Mouse (Mus musculus): ENCODE measurements around the gene Slc39a10. TPM values are rescaled to one million over a fixed set of nuclear protein-coding genes. Genes with fewer than 3 reads are reported as not detected.
"Not testable (repeated sequence)": the region's sequence is repeated elsewhere in the genome, so short reads cannot be mapped to it uniquely, and the experiment has no call there.

The Slc39a10 gene
- total RNA-seq, 2 experiments from 2014 or later, result 98.9 to 109 TPM

DNA sequence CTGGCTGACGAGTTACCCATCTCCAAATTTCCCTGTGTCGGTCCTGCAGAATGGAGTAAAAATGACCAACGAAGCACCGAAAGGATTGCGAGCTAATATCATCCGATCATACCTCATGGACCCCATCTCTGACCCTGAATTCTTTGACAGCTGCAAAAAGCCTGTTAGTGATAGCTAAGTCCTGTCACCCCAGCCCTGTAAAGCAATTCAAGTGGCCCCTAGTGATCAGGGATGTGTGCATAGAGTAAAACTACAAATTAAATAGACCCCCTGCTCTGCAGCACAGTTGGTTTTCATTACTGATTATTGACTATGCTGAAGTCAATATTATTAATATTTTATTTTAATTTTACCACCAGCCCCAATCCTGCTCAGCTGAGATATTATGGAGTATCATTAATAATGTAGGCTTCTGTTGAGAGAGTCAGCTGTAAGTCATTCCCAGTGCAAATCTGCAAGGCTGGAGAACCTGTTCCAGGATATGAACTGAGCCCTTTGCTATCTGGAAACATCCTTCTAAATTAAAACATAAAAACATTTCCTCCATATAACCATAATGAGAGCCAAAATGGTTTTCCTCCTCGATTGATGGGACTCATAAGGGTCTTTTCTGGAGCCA, 122.5 kb downstream of the Slc39a10 start:
- not testable (repeated sequence) for DNase-seq

DNA sequence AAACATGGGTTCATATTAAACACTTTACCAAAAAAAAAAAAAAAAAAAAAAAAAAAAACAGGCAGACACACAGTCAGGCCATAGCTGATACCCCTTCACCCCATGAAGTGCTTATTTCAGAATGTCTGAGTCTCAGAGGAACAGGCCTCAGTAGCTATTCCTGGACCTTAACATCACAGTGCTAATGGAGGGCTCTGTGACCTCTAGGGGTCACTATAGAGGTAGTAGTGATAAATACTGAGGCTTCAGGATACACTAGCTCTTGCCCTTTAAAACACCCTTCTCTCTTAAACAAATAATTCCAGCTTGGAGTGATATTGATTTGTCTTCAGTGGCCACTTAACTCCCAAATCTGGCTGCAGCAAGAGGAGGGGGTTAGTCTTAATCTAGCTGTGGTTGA, 123.3 kb downstream of the Slc39a10 start:
- DNase-seq, result not testable (repeated sequence)

DNA sequence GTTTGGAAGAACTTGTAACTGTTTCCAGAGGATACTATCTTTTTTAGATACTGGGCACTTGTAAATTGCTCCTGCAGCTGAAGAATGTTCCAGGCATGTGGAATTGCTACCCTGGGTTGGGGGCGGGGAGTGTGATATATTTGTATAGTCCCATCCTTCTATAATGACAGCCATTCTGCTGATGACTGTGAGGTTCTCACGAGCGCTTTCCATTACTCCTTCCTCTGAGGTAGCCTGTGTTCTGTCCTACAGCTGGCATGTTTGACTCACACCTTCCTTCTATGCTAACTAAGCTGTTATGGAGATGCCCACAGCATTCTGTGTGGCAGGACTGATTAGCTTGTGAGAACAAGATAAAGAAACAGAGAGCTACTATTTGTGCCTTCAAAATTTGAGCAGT, 128.1 kb downstream of the Slc39a10 start:
- not testable (repeated sequence) for DNase-seq
